Mouse (Mus musculus) Patski (cell line): Measurements from ENCODE around the gene Mmp11. TPM values are rescaled to one million over a fixed set of nuclear protein-coding genes. Genes with fewer than 3 reads are reported as not detected.
"Not testable (repeated sequence)": the region's sequence is repeated elsewhere in the genome, so short reads cannot be mapped to it uniquely, and the experiment has no call there.

Experiments
- ATAC-seq: fragments of 100-300 bp; one replicate; pipeline ENCODE4 v1.8.0; 2021
- CTCF ChIA-PET: fragments of 350-600 bp; sonication (Branson Sonifier 250); formaldehyde crosslinking; loops from one replicate; lab custom pipeline; 2022; ENCODE audit warnings: inconsistent platforms; lab: Charles Lee
- POLR2A ChIA-PET: fragments of 350-600 bp; sonication (Branson Sonifier 250); formaldehyde crosslinking; loops from one replicate; lab custom pipeline; 2022; ENCODE audit warnings: antibody characterized with exemption, inconsistent platforms; lab: Charles Lee
- DNase-seq: peaks from one replicate; pipeline ENCODE4 v3.0.0-alpha.2; 2011; ENCODE audit warnings: low read depth, low spot score
- H3K27me3 ChIP-seq: fragments of 371-371 bp; one replicate; pipeline ENCODE4 v1.5.1; 2021
- CTCF ChIP-seq: fragments of 100-300 bp; IDR thresholded peaks from one replicate; pipeline ENCODE4 v1.5.1; 2021
- in situ Hi-C: fragments of 300-500 bp; cut with MboI; formaldehyde crosslinking; loops from 3 replicates; pipeline ENCODE4 v1.11.1; 2018; ENCODE audit warnings: low pct_unique_long_range_greater_than_20kb, mixed read lengths
- polyA plus RNA-seq: library from polyadenylated mRNA; unstranded; gene quantifications from one replicate; pipeline ENCODE4 v1.2.3, GENCODE M21; 2021

Gene Mmp11
- polyA plus RNA-seq, 1 experiment from 2014 or later = 67.8 TPM

GRCm38 (mm10) chr10:75904391-75904790 is 31.9 kb downstream of the Mmp11 start:
- ATAC-seq (no peak), DNase-seq (no peak)
- in situ Hi-C loops = no loop called here
- CTCF ChIA-PET = interaction anchor here (1.5 to 1.6 kb wide), 2 partner anchors 11 to 14 kb away, joined by 4 to 8 read pairs; no protein-coding TSS in a partner anchor
- H3K27me3 ChIP-seq = no peaks in the 10 kb centered on the region
- no peak for TF ChIP-seq CTCF
- POLR2A ChIA-PET = interaction anchor here (1.0 to 1.1 kb wide), 2 partner anchors 10 to 17 kb away, joined by 3 read pairs; partner anchors contain the start of gene Smarcb1

GRCm38 (mm10) chr10:75898846-75899245 is 37.5 kb downstream of the Mmp11 start:
- CTCF ChIA-PET = interaction anchor here (1.1 to 2.5 kb wide), 4 partner anchors 13 to 53 kb away, joined by 3 to 9 read pairs (median 6); no protein-coding TSS in a partner anchor
- in situ Hi-C loops = no loop called here
- DNase-seq (peak; percentile 83), ATAC-seq (peak; percentile 97)
- H3K27me3 ChIP-seq = no peaks in the 10 kb centered on the region
- POLR2A ChIA-PET = interaction anchor here (1.4 kb wide), 1 partner anchor 24 kb away, joined by 3 read pairs; no protein-coding TSS in a partner anchor
- no peak for TF ChIP-seq CTCF

GRCm38 (mm10) chr10:75898039-75898564 is 38.2 kb downstream of the Mmp11 start:
- POLR2A ChIA-PET = interaction anchor here (1.4 kb wide), 1 partner anchor 25 kb away, joined by 3 read pairs; no protein-coding TSS in a partner anchor
- no peak for TF ChIP-seq CTCF
- CTCF ChIA-PET = interaction anchor here (1.1 to 2.5 kb wide), 7 partner anchors 13 to 54 kb away, joined by 3 to 9 read pairs (median 4); no protein-coding TSS in a partner anchor
- DNase-seq (no peak), ATAC-seq (no peak)
- in situ Hi-C loops = no loop called here
- no peaks in the 10 kb centered on the region for H3K27me3 ChIP-seq

- in situ Hi-C loops = no loop called here
Observed at GRCm38 (mm10) chr10:75897373-75897772, 38.9 kb downstream of the Mmp11 start.

GRCm38 (mm10) chr10:75896208-75896607 is 40.1 kb downstream of the Mmp11 start:
- no peak for DNase-seq
- in situ Hi-C loops = no loop called here
- TF ChIP-seq CTCF = no peak
- CTCF ChIA-PET = interaction anchor here (1.6 to 1.8 kb wide), 3 partner anchors 14 to 26 kb away, joined by 4 read pairs; no protein-coding TSS in a partner anchor
- ATAC-seq = no peak
- H3K27me3 ChIP-seq = no peaks in the 10 kb centered on the region
- POLR2A ChIA-PET = no interaction called here

More at GRCm38 (mm10) chr10:75897373-75897772, 38.9 kb downstream of the Mmp11 start:
- CTCF ChIA-PET = interaction anchor here (1.2 to 2.5 kb wide), 6 partner anchors 14 to 52 kb away, joined by 4 to 9 read pairs (median 4); no protein-coding TSS in a partner anchor
- H3K27me3 ChIP-seq = no peaks in the 10 kb centered on the region
- ATAC-seq (no peak), DNase-seq (no peak)
- POLR2A ChIA-PET = no interaction called here
- no peak for TF ChIP-seq CTCF

- POLR2A ChIA-PET = interaction anchor here (0.9 kb wide), 1 partner anchor 36 kb away, joined by 3 read pairs; no protein-coding TSS in a partner anchor
- in situ Hi-C loops = no loop called here
- no peaks in the 10 kb centered on the region for H3K27me3 ChIP-seq
- ATAC-seq = no peak
- no peak for TF ChIP-seq CTCF
- CTCF ChIA-PET = interaction anchor here (1.6 to 1.8 kb wide), 2 partner anchors 14 to 17 kb away, joined by 4 read pairs; no protein-coding TSS in a partner anchor
- no peak for DNase-seq
Observed at GRCm38 (mm10) chr10:75895730-75896129, 40.6 kb downstream of the Mmp11 start.

- no peak for TF ChIP-seq CTCF
- DNase-seq (no peak), ATAC-seq (no peak)
- H3K27me3 ChIP-seq = no peaks in the 10 kb centered on the region
- in situ Hi-C loops = no loop called here
- CTCF ChIA-PET = interaction anchor here (1.1 to 1.8 kb wide), 2 partner anchors 13 to 36 kb away, joined by 3 to 4 read pairs; no protein-coding TSS in a partner anchor
- POLR2A ChIA-PET = interaction anchor here (0.9 kb wide), 2 partner anchors 9 to 37 kb away, joined by 3 read pairs; no protein-coding TSS in a partner anchor
Observed at GRCm38 (mm10) chr10:75894601-75895000, 41.7 kb downstream of the Mmp11 start.

- ATAC-seq (peak; percentile 74), DNase-seq (no peak)
- CTCF ChIA-PET = interaction anchor here (1.1 kb wide), 1 partner anchor 34 kb away, joined by 3 read pairs; no protein-coding TSS in a partner anchor
- POLR2A ChIA-PET = no interaction called here
- no peaks in the 10 kb centered on the region for H3K27me3 ChIP-seq
- TF ChIP-seq CTCF = no peak
- in situ Hi-C loops = no loop called here
Observed at GRCm38 (mm10) chr10:75893089-75893750, 43.1 kb downstream of the Mmp11 start, which contains the start of gene Derl3. Derl3 (plus strand) TSS chr10:75893413.

- TF ChIP-seq CTCF = no peak
- in situ Hi-C loops = loop anchor here (10.0 kb wide), 1 partner anchor 65 kb away; the partner anchor contains the start of gene Gm5134
- CTCF ChIA-PET = interaction anchor here (1.1 kb wide), 1 partner anchor 11 kb away, joined by 3 read pairs; no protein-coding TSS in a partner anchor
- no peaks in the 10 kb centered on the region for H3K27me3 ChIP-seq
- no peak for ATAC-seq
- POLR2A ChIA-PET = no interaction called here
- no peak for DNase-seq
Observed at GRCm38 (mm10) chr10:75889406-75890153, 46.7 kb downstream of the Mmp11 start.

GRCm38 (mm10) chr10:75887504-75887903 is 48.8 kb downstream of the Mmp11 start:
- CTCF ChIA-PET = interaction anchor here (1.4 kb wide), 1 partner anchor 64 kb away, joined by 4 read pairs; no protein-coding TSS in a partner anchor
- in situ Hi-C loops = loop anchor here (10.0 kb wide), 1 partner anchor 67 kb away; the partner anchor contains the start of gene Gm5134
- DNase-seq, POLR2A ChIA-PET, H3K27me3 ChIP-seq, ATAC-seq: not testable (repeated sequence)
